Mouse (Mus musculus): ENCODE measurements around the gene Il11ra1. TPM values are rescaled to one million over a fixed set of nuclear protein-coding genes. Genes with fewer than 3 reads are reported as not detected.

The Il11ra1 gene
- 9.6 and 15.2 TPM in 2 replicates for total RNA-seq (2023)

DNA sequence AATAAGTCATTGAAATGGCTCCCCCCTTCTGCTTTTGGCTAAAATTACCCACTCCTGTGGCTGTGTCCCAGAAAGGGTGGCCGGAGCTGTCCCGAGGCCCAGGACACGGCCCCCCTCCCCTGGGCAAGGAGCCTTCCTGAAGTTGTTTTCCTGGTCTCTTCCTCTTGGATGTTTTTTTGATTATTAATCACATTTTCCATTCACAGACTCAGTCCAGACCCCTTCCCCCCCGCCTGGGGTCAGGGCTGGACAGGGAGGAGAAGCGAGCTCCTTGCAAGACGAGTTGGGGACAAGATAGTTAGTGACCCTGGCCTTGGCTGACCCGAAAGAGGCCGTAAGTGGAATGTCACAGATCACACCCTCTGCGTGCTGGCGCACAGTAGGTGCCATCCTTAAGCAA, at the start of gene Il11ra1:
TSS of gene Il11ra1 (plus strand) at position 207 of the 400 bp plus-strand sequence.

DNA sequence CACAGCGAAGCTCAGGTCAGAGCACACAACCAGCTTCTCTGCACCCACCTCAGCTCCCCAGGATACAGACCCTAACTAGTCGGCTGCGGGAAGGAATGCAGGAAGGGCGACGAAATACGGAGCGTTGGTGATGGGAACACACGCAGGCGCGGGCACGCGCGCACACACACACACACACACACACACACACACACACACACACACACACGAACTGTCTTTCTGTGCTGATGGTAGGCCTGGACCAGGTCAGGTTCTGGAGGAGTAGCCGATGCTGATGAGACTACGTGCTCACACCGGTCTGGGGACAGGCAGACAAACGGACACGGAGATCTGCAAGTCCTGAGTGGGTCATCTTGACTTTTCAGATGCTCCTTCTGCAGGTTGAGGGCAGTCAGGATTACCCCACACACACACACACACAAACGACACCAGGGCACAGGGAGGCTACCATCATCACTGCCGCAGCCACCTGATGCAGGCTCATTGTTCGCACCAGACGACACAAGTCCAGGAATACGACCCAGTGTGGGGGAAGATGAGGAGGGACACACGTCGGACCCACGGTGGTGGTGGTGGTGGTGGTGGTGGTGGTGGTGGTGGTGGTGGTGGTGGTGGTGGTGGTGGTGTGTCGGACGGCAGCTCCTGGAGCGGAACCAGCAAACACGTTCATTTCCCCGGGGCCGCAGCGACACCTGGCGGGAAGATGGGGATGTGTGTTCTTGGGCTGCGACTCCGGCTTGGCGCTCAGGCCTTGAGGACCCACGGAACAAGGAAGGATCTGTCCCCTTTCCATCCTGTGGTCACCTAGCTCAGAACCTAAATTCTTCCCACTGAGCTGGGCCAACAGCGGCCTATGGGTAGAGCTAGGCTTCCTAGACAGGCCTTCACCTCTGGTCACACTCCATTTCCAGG, 2.6 kb upstream of the Il11ra1 start, which contains the start of gene Cntfr:
TSS of gene Cntfr (minus strand) at position 160 of the 912 bp plus-strand sequence.

DNA sequence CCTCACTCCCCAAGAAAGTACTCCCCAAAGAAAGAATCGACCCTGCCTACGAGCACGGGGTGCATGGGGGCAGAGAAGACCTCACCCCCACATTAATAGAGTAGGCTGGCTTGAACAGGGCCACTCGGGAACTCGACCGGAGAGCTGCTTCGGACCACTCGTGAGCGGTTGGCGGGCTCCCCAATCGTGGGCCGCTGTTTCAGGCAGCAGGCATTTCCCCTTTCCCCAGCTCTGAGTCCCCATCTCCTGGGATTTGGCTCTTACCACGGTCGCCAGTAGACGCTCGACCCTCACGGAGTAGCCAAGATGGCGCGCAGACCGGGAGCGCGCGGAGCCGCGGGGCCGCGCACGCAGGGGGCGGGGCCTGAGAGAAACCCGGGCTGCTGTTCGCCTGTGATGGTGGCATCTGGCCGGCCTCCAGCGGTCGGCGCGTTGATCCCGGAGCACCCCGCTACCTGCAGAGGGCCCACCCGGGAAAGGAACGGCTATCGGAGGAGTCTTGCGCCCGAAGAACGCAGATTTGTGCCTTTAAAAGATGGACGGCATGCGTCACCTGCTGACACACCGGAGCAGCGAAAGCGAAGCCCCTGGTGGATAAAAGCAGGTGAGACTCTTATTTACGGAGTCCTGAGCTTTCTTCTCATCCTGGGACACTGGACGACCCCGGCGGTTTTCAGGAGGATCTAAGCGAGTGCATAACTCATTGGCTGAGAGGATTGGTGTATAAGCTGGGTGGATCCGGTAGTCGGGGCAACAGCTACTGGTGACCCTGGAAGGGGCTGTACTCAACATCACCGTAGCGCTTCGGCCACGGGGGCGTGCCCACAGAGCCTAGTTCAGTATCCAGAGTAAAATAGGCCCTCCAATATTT, 13.6 kb downstream of the Il11ra1 start, which contains the start of gene Rpp25l:
TSS of gene Rpp25l (minus strand) at position 338 of the 871 bp plus-strand sequence.

DNA sequence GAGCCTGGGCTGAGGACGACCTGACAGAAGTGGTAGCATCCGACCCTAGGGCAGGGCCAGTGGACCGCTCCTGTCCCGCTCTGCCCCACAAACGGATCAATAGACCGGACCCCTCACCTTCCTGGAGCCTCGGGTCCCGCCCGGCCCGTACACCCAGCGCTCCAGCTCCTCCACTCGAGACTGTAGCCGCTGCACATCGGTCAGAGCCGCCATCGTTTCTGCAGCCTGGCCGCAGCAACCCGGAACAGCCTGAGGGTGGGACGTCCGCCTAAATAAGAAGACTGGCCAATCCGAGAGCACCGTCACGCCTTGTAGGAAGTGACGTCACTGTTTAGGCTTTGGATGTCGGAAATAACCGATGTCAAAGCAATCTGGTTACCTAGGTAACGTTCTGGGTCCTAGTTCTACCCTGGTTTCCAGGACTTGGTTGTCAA, 23.1 kb downstream of the Il11ra1 start, which contains the start of gene Dctn3:
TSS of gene Dctn3 (minus strand) at position 253 of the 434 bp plus-strand sequence.

DNA sequence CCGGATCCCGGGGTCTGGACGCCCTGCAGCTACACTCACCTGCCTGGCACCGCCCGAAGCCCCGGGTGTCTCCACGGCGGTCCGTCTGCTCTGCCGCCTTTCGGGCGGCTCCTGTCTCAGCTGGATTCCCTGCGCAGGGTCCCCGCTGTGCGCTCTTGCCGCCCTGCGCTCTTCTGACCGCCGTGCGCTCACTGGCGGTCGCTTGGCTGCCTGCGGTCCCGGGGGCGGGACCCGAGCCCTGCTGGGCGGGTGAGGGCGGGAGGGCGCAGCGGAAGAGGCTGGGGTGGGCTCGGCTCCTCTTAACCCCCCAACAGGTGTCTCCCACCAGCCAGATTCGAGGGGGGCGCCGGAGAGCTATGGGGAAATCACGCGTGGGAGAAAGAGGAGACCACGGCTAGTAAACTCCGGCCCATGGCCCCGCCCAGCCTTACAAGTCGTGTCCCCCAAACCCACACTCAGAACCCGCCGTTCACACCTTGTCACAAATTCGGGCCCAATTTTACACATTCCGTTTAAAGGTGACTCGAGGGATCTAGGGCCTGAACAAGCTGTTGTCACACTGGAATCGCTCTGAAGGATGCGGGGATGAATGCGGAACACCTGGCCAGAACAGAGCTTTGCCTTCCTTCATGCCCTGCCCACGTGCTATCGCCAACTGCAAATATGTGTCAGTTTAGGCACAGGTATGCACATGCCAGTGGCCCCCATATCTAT, 31.4 kb downstream of the Il11ra1 start, which contains the start of gene Arid3c:
TSS of gene Arid3c (minus strand) at position 91 of the 714 bp plus-strand sequence.

DNA sequence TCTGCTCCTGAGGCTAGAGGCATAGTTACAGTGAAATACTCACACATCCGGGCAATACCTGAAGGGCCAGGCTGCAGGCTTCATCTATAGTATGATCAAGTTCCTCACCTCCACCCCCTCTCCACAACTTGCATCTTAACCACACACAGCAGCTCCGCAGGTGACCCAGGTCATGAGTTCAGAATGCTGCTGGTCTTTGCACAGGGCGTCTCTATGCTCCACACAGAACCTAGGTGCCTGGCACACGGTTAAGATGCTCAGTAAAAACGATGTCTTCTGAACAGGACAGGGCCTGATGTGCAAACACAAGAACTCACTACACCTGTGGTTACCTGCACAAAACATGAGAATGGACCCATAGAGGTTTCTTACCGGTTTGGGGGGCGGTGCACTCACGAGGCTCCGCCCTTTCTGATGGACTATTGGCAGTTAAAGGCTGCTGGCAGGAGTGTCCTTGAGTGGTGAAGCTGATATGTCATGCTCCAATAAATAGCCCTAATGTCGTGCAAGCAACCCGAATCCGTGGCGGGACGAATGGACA, 55.1 kb downstream of the Il11ra1 start, which contains the start of gene Galt:
TSS of gene Galt (plus strand) at position 432 of the 541 bp plus-strand sequence.

DNA sequence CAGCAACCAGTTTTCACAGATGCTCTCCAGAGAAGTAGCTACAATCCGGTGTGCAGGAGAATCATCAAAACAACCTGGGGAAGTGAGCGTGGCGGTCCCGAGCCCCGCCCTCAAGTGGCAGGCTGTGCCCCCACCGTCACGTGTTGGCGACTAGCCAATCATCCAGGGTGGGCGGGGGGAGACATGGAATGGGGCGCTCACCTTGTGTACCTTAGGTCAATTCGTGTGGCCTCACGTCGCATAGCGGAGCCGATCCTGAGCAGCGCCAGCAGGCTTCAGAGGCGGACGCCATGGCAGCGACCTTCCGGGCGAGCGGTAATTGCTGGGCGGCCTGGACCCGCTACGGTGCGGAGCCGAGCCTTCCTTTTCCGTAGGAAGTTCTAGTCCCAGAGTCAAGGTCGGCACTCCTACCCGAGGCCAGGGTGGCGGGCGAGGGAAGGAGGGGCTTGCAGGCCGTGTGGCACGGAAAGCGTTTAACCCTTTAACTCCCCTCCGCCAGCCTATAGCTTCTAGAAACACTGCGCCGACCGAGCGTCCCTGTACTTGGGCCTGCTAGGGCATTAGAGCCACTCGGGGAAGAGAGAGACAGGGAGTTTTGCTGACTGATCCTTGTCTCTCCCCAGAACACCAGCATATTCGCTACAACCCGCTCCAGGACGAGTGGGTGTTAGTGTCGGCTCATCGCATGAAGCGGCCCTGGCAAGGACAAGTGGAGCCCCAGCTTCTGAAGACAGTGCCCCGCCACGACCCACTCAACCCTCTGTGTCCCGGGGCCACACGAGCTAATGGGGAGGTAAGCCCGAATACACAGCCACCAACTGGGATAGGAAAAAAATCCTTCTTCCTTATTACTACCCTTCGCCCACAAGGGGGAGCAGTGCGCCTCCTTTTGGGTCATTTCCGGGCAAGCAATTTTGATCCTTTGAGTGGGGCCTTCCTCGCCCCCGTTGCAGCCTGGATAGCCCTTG, 55.8 kb downstream of the Il11ra1 start, which contains the start of gene Sigmar1:
TSS of gene Sigmar1 (minus strand) at position 820 of the 968 bp plus-strand sequence.

DNA sequence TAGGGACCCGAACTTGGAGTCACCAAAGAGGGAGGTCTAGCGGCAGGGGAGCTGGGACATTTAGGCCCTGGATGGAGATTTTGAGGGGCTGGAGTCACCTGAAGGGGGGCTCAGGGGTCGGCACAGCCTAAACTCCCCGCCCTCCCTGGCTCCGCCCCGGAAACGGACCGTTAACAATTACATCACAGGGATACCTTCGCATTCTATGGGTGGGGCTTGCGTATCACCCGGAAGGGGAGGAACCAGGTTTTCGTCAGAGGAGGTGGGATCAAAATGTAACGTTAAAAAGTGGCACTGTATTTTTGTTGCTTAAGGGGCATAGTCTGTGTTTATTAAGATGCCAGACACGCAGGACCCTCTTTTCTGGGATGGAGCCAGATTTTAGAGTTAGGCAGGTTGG, 74.2 kb downstream of the Il11ra1 start, which contains the start of gene Ccl27a:
TSS of gene Ccl27a (minus strand) at position 246 of the 400 bp plus-strand sequence.

Other genes with a start within 250 kb of the Il11ra1 start
- 5.8 and 10.5 TPM in 2 replicates for gene Kif24, start 235.1 kb upstream of the Il11ra1 start, total RNA-seq (2023)
- 2.3 and 3.4 TPM in 2 replicates for gene Nudt2, start 234.8 kb upstream of the Il11ra1 start, total RNA-seq (2023)
- not detected in 2 replicates for gene AI464131, start 196.9 kb upstream of the Il11ra1 start, total RNA-seq (2023)
- not detected in 2 replicates for gene 1110017D15Rik, start 182.7 kb upstream of the Il11ra1 start, total RNA-seq (2023)
- 17.4 and 22.1 TPM in 2 replicates for gene Fam219a, start 130.5 kb upstream of the Il11ra1 start, total RNA-seq (2023)
- not detected in 2 replicates for gene Dnaic1, start 130.2 kb upstream of the Il11ra1 start, total RNA-seq (2023)
- gene Enho, start 59.7 kb upstream of the Il11ra1 start, total RNA-seq (2023), result not detected in 2 replicates
- gene Cntfr, start 2.9 kb upstream of the Il11ra1 start, total RNA-seq (2023), result not detected in 2 replicates
- 22.3 and 23.9 TPM in 2 replicates for gene Rpp25l, start 13.5 kb downstream of the Il11ra1 start, total RNA-seq (2023)
- gene Dctn3, start 23.2 kb downstream of the Il11ra1 start, total RNA-seq (2023), result 72.9 and 108 TPM in 2 replicates
- not detected in 2 replicates for gene Arid3c, start 31.2 kb downstream of the Il11ra1 start, total RNA-seq (2023)
- 20.3 and 28.6 TPM in 2 replicates for gene Galt, start 55.2 kb downstream of the Il11ra1 start, total RNA-seq (2023)
- gene Sigmar1, start 56.2 kb downstream of the Il11ra1 start, total RNA-seq (2023), result 11.6 and 15.2 TPM in 2 replicates
- gene Ccl27a, start 74.3 kb downstream of the Il11ra1 start, total RNA-seq (2023), result 0.98 and 1.2 TPM in 2 replicates
- not detected in 2 replicates for gene Gm21541, start 203.6 kb downstream of the Il11ra1 start, total RNA-seq (2023)
- 4.2 TPM in 1 of 2 replicates, not detected in the other for gene Gm20878, start 241.6 kb downstream of the Il11ra1 start, total RNA-seq (2023)